Mouse (Mus musculus) G1E (cell line): ENCODE data around the gene Ugt1a6b.

Experiments
- CTCF ChIP-seq: IDR thresholded peaks from 2 replicates; pipeline ENCODE4 v1.5.1; 2012; ENCODE audit warnings: low read depth, low read length, inconsistent platforms, mixed read lengths
- GATA1 ChIP-seq: IDR thresholded peaks from 2 replicates; pipeline ENCODE4 v1.6.1; 2012; ENCODE audit warnings: borderline replicate concordance, low read length, inconsistent platforms, mixed read lengths
- POLR2AphosphoS5 ChIP-seq: IDR thresholded peaks from 2 replicates; pipeline ENCODE4 v1.6.1; 2012; ENCODE audit warnings: low read depth, low read length, inconsistent platforms; ENCODE audit not compliant: insufficient replicate concordance

GRCm38 (mm10) chr1:88205294-88205922 is 102.4 kb downstream of the Ugt1a6b start, which contains the start of gene Dnajb3:
- TF ChIP-seq CTCF (no peak), GATA1 (no peak), POLR2AphosphoS5 (no peak)
